Mouse (Mus musculus): Measurements from ENCODE around the gene Crtc2. TPM values are rescaled to one million over a fixed set of nuclear protein-coding genes. Genes with fewer than 3 reads are reported as not detected.

Gene Crtc2
- polyA plus RNA-seq, 1 experiment from 2014 or later: 8.9 TPM

DNA sequence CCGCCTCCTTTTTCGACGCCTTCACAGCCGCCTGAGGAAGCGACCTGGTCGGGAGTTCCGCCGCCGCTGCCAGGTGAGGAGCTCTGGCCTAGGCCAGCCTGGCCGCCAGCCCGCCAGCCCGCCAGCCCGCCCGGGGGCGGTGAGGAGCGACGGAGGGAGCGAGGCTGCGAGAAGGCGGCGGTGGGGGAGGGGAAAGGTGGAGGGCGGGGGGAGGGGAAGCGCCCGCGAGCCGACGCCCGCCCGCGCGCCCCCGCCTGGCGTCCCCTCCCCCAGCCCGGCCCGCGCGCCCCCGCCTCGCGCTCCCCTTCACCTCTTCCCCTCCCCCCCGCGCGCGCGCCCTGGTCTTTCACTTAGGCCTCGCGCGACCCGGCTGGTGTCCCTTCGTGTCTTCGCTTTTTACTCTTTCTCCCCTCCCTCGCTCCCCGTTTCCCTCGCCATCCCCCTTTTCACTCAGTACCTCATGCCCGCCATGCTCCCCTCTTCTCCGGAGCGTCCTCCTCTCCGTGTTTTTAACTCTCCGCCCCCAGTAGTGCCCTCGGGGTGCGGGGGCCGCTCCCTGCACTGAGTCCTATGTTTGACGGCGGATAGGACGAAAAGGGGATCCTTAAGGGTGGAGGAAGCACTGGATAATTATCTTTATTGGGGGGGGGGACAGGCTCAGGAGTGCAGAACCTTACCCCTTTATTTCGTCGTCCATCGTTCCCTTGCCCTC is 39.5 kb downstream of the Crtc2 start:
- H3K4me2 ChIP-seq (replicated peaks; ENCODE audit: low read depth): peak overlapping the region; percentile 69
- peak overlapping the region; percentile 96 for H3K27ac ChIP-seq (replicated peaks)
- peak; percentile 80 for DNase-seq (ENCODE audit: low spot score)

DNA sequence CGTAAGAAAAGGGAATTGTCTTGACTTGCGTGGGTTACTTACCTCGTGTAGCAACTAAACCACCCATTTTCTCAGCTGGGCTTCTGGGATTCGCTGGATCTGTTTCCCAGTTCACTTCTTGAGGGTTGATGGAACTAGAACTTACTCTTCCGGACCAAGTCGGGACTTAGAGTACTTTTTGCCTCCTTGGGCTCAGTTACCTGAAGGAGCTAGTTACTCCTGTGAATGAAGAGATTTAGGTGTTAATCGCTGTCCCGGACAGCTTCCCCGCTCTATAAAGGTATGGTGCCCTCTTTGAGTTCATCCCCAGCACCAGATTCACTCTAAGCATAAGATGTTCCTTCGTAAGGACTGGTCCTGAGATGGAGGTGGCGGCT is 40.1 kb downstream of the Crtc2 start:
- DNase-seq (ENCODE audit: low spot score): no peak
- H3K4me2 ChIP-seq (replicated peaks; ENCODE audit: low read depth): peak overlapping the region; percentile 69
- TF ChIP-seq EP300 (optimal IDR thresholded peaks at IDR 0.05) (no peak), CTCF (IDR thresholded peaks at IDR 0.05; ENCODE audit: low read depth) (no peak)
- H3K9ac ChIP-seq (ENCODE audit: low read length): peak overlapping the region; percentile 99
- no peaks in the 10 kb centered on the region for H3K36me3 ChIP-seq (ENCODE audit: control insufficient read depth, insufficient read depth, low read length)
- no peaks in the 10 kb centered on the region for H3K27me3 ChIP-seq (ENCODE audit: control insufficient read depth, insufficient read depth, low read length)
- no peaks in the 10 kb centered on the region for H3K9me3 ChIP-seq (ENCODE audit: control insufficient read depth, low read length)
- ATAC-seq (ENCODE audit: low FRiP score, low TSS enrichment): no peak
- peak overlapping the region; percentile 91 for H3K4me3 ChIP-seq (ENCODE audit: low read depth, low read length)
- WGBS: 3% methylated on average over 11 of the region's 11 CpGs
- peak overlapping the region; percentile 96 for H3K27ac ChIP-seq (replicated peaks)
- H3K4me1 ChIP-seq (replicated peaks; ENCODE audit: control insufficient read depth, insufficient read depth): peaks cover 3% of the 10 kb centered on the region; the same call in 1 of the 2 replicates

More for the DNA sequence above, 39.5 kb downstream of the Crtc2 start:
- H3K9me3 ChIP-seq (ENCODE audit: control insufficient read depth, low read length): no peaks in the 10 kb centered on the region
- H3K36me3 ChIP-seq (ENCODE audit: control insufficient read depth, insufficient read depth, low read length): no peaks in the 10 kb centered on the region
- peak overlapping the region; percentile 99 for H3K9ac ChIP-seq (ENCODE audit: low read length)
- peak overlapping the region; percentile 91 for H3K4me3 ChIP-seq (ENCODE audit: low read depth, low read length)
- peaks cover 3% of the 10 kb centered on the region; the same call in 1 of the 2 replicates for H3K4me1 ChIP-seq (replicated peaks; ENCODE audit: control insufficient read depth, insufficient read depth)
- TF ChIP-seq CTCF (IDR thresholded peaks at IDR 0.05; ENCODE audit: low read depth) (peak; percentile 13; the same call in 1 of the 2 replicates), EP300 (optimal IDR thresholded peaks at IDR 0.05) (no peak)
- peak; percentile 27 for ATAC-seq (ENCODE audit: low FRiP score, low TSS enrichment)
- H3K27me3 ChIP-seq (ENCODE audit: control insufficient read depth, insufficient read depth, low read length): no peaks in the 10 kb centered on the region
- WGBS: under 1% methylated on average over 29 of the region's 68 CpGs

DNA sequence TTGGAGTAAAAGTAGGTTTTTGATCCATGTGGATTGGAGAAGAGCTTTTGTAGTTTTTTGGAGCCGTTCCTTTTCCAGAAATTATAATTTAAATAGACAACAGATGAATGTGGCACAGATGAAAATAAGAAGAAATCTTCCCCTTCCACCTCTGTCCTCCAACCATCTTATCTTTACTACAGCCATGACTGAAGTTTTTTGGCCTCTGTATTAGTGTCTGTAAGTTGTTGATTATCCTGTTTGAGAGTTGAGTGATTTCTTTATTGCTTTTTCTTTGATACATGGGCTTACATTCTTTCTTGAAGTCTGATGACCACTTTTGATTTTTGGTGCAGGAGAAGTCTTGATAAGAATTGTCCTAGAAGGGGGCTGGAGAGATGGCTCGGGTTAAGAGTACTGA is 40.7 kb downstream of the Crtc2 start:
- Histone ChIP-seq H3K4me3 (ENCODE audit: low read depth, low read length) (peak overlapping the region; percentile 91), H3K4me2 (replicated peaks; ENCODE audit: low read depth) (peak overlapping the region; percentile 69), H3K9me3 (ENCODE audit: control insufficient read depth, low read length) (no peaks in the 10 kb centered on the region), H3K27me3 (ENCODE audit: control insufficient read depth, insufficient read depth, low read length) (no peaks in the 10 kb centered on the region), H3K36me3 (ENCODE audit: control insufficient read depth, insufficient read depth, low read length) (no peaks in the 10 kb centered on the region), H3K4me1 (replicated peaks; ENCODE audit: control insufficient read depth, insufficient read depth) (peaks cover 3% of the 10 kb centered on the region; the same call in 1 of the 2 replicates), H3K9ac (ENCODE audit: low read length) (no peak overlapping the region), H3K27ac (replicated peaks) (no peak overlapping the region)
- WGBS: 60% methylated on average over 2 of the region's 2 CpGs
- ATAC-seq (ENCODE audit: low FRiP score, low TSS enrichment) (no peak), DNase-seq (ENCODE audit: low spot score) (no peak)
- TF ChIP-seq CTCF (IDR thresholded peaks at IDR 0.05; ENCODE audit: low read depth) (no peak), EP300 (optimal IDR thresholded peaks at IDR 0.05) (no peak)

- Histone ChIP-seq H3K9ac (ENCODE audit: low read length) (no peak overlapping the region), H3K27me3 (ENCODE audit: control insufficient read depth, insufficient read depth, low read length) (no peaks in the 10 kb centered on the region), H3K4me2 (replicated peaks; ENCODE audit: low read depth) (no peak overlapping the region), H3K27ac (replicated peaks) (no peak overlapping the region), H3K4me1 (replicated peaks; ENCODE audit: control insufficient read depth, insufficient read depth) (no peaks in the 10 kb centered on the region), H3K4me3 (ENCODE audit: low read depth, low read length) (no peak overlapping the region), H3K9me3 (ENCODE audit: control insufficient read depth, low read length) (no peaks in the 10 kb centered on the region), H3K36me3 (ENCODE audit: control insufficient read depth, insufficient read depth, low read length) (no peaks in the 10 kb centered on the region)
- DNase-seq (ENCODE audit: low spot score): no peak
- TF ChIP-seq EP300 (optimal IDR thresholded peaks at IDR 0.05) (no peak), CTCF (IDR thresholded peaks at IDR 0.05; ENCODE audit: low read depth) (no peak)
- ATAC-seq (ENCODE audit: low FRiP score, low TSS enrichment): no peak
- 73% methylated on average over 3 of the region's 3 CpGs for WGBS
Observed at GRCm38 (mm10) chr3:90305801-90306200, 51.8 kb downstream of the Crtc2 start.

DNA sequence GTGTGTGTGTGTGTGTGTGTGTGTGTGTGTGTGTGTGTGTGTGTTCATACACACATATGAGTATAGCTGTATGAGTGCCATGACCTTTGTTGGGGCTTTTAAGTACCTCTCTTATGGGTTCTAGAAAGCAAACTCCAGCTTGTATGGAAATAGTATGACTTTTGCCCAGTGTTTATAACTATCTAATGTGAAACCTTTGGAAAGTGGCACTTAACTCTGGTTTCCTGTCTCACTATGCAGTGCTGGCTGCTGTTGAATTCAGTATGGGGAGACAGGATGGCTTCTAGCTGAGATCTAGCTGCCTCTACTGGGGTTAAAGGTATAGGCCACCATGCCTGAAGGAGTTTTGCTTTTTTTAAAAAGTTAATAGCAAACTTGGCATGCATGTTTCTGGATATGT is 55.6 kb downstream of the Crtc2 start:
- no peak for ATAC-seq (ENCODE audit: low FRiP score, low TSS enrichment)
- Histone ChIP-seq H3K27ac (replicated peaks) (no peak overlapping the region), H3K36me3 (ENCODE audit: control insufficient read depth, insufficient read depth, low read length) (no peaks in the 10 kb centered on the region), H3K4me1 (replicated peaks; ENCODE audit: control insufficient read depth, insufficient read depth) (no peaks in the 10 kb centered on the region), H3K9me3 (ENCODE audit: control insufficient read depth, low read length) (no peaks in the 10 kb centered on the region), H3K27me3 (ENCODE audit: control insufficient read depth, insufficient read depth, low read length) (no peaks in the 10 kb centered on the region), H3K4me2 (replicated peaks; ENCODE audit: low read depth) (no peak overlapping the region), H3K4me3 (ENCODE audit: low read depth, low read length) (no peak overlapping the region), H3K9ac (ENCODE audit: low read length) (no peak overlapping the region)
- TF ChIP-seq EP300 (optimal IDR thresholded peaks at IDR 0.05) (no peak), CTCF (IDR thresholded peaks at IDR 0.05; ENCODE audit: low read depth) (no peak)
- no peak for DNase-seq (ENCODE audit: low spot score)

GRCm38 (mm10) chr3:90313367-90313766 is 59.4 kb downstream of the Crtc2 start:
- Histone ChIP-seq H3K36me3 (ENCODE audit: control insufficient read depth, insufficient read depth, low read length) (no peaks in the 10 kb centered on the region), H3K4me2 (replicated peaks; ENCODE audit: low read depth) (no peak overlapping the region), H3K4me3 (ENCODE audit: low read depth, low read length) (no peak overlapping the region), H3K27ac (replicated peaks) (no peak overlapping the region), H3K4me1 (replicated peaks; ENCODE audit: control insufficient read depth, insufficient read depth) (no peaks in the 10 kb centered on the region), H3K9ac (ENCODE audit: low read length) (no peak overlapping the region), H3K9me3 (ENCODE audit: control insufficient read depth, low read length) (no peaks in the 10 kb centered on the region), H3K27me3 (ENCODE audit: control insufficient read depth, insufficient read depth, low read length) (no peaks in the 10 kb centered on the region)
- DNase-seq (ENCODE audit: low spot score) (no peak), ATAC-seq (ENCODE audit: low FRiP score, low TSS enrichment) (no peak)
- TF ChIP-seq EP300 (optimal IDR thresholded peaks at IDR 0.05) (no peak), CTCF (IDR thresholded peaks at IDR 0.05; ENCODE audit: low read depth) (peak; percentile 55)

Small RNAs within 50 kb of the gene (microRNA-seq; reads per million reads assigned to microRNA genes)
- gene Mir7012: not detected

Other genes with a start within 250 kb of the Crtc2 start
- gene 4933434E20Rik, start 202.5 kb upstream of the Crtc2 start, polyA plus RNA-seq (2015; fragmentation: Nextera tagmentation; extraction: Ambion mirVana): 109 and 115 TPM in 2 replicates
- 75.2 and 80.4 TPM in 2 replicates for gene Ubap2l, start 201.5 kb upstream of the Crtc2 start, polyA plus RNA-seq (2015; fragmentation: Nextera tagmentation; extraction: Ambion mirVana)
- gene Tpm3, start 181.5 kb upstream of the Crtc2 start, polyA plus RNA-seq (2015; fragmentation: Nextera tagmentation; extraction: Ambion mirVana): 327 TPM in 2 replicates
- 0.05 and 0.06 TPM in 2 replicates for gene Nup210l, start 150.0 kb upstream of the Crtc2 start, polyA plus RNA-seq (2015; fragmentation: Nextera tagmentation; extraction: Ambion mirVana)
- 1,661 and 1,706 TPM in 2 replicates for gene Rps27, start 40.5 kb upstream of the Crtc2 start, polyA plus RNA-seq (2015; fragmentation: Nextera tagmentation; extraction: Ambion mirVana)
- 17.8 and 18.2 TPM in 2 replicates for gene Rab13, start 40.5 kb upstream of the Crtc2 start, polyA plus RNA-seq (2015; fragmentation: Nextera tagmentation; extraction: Ambion mirVana)
- gene Jtb, start 22.6 kb upstream of the Crtc2 start, polyA plus RNA-seq (2015; fragmentation: Nextera tagmentation; extraction: Ambion mirVana): 131 TPM in 2 replicates
- 41.9 TPM in 2 replicates for gene Creb3l4, start 10.7 kb upstream of the Crtc2 start, polyA plus RNA-seq (2015; fragmentation: Nextera tagmentation; extraction: Ambion mirVana)
- 95.4 and 102 TPM in 2 replicates for gene Slc39a1, start 6.0 kb upstream of the Crtc2 start, polyA plus RNA-seq (2015; fragmentation: Nextera tagmentation; extraction: Ambion mirVana)
- 0.95 and 1.1 TPM in 2 replicates for gene Dennd4b, start 11.0 kb downstream of the Crtc2 start, polyA plus RNA-seq (2015; fragmentation: Nextera tagmentation; extraction: Ambion mirVana)
- gene Gatad2b, start 39.0 kb downstream of the Crtc2 start, polyA plus RNA-seq (2015; fragmentation: Nextera tagmentation; extraction: Ambion mirVana): 4.0 and 4.8 TPM in 2 replicates
- 4.7 and 5.3 TPM in 2 replicates for gene Slc27a3, start 135.8 kb downstream of the Crtc2 start, polyA plus RNA-seq (2015; fragmentation: Nextera tagmentation; extraction: Ambion mirVana)
- gene Ints3, start 179.5 kb downstream of the Crtc2 start, polyA plus RNA-seq (2015; fragmentation: Nextera tagmentation; extraction: Ambion mirVana): 9.2 and 9.7 TPM in 2 replicates
- 3.0 and 3.6 TPM in 2 replicates for gene Npr1, start 211.7 kb downstream of the Crtc2 start, polyA plus RNA-seq (2015; fragmentation: Nextera tagmentation; extraction: Ambion mirVana)
- gene Ilf2, start 222.0 kb downstream of the Crtc2 start, polyA plus RNA-seq (2015; fragmentation: Nextera tagmentation; extraction: Ambion mirVana): 55.9 and 57.6 TPM in 2 replicates
- gene Snapin, start 236.9 kb downstream of the Crtc2 start, polyA plus RNA-seq (2015; fragmentation: Nextera tagmentation; extraction: Ambion mirVana): 63.4 and 68.2 TPM in 2 replicates